Mouse (Mus musculus) kidney, postnatal 0 days (tissue): ENCODE results near the gene Reep3. TPM values are rescaled to one million over a fixed set of nuclear protein-coding genes. Genes with fewer than 3 reads are reported as not detected.

ENCODE experiments used
- ATAC-seq: fragments of 200-750 bp; cut with Nextera tagmentation; replicated peaks from 2 replicates; pipeline ENCODE4 v1.8.0; 2017; ENCODE audit warnings: low read depth, moderate number of reproducible peaks, moderate TSS enrichment, moderate library complexity; ENCODE audit not compliant: low FRiP score
- DNase-seq: peaks from one replicate; pipeline ENCODE4 v3.0.0-alpha.2; 2016; ENCODE audit warnings: low spot score
- H3K27ac ChIP-seq: fragments of 300-500 bp; sonication (generic); 2 replicates; pipeline ENCODE4 v1.5.1; 2014; ENCODE audit warnings: mild to moderate bottlenecking
- H3K27me3 ChIP-seq: fragments of 300-500 bp; sonication (generic); 2 replicates; pipeline ENCODE4 v1.6.1; 2014; ENCODE audit warnings: low read length, mixed read lengths; ENCODE audit not compliant: insufficient read depth
- H3K36me3 ChIP-seq: fragments of 300-500 bp; sonication (generic); 2 replicates; pipeline ENCODE4 v1.6.1; 2014; ENCODE audit warnings: low read length, mixed read lengths; ENCODE audit not compliant: insufficient read depth
- H3K4me1 ChIP-seq: fragments of 300-500 bp; sonication (generic); replicated peaks from 2 replicates; pipeline ENCODE4 v1.6.1; 2014; ENCODE audit warnings: antibody characterized with exemption, low read length, mixed read lengths; ENCODE audit not compliant: insufficient read depth
- H3K4me2 ChIP-seq: fragments of 300-500 bp; sonication (generic); 2 replicates; pipeline ENCODE4 v1.6.1; 2014; ENCODE audit warnings: mild to moderate bottlenecking, low read length, moderate library complexity, mixed read lengths
- H3K4me3 ChIP-seq: fragments of 300-500 bp; sonication (generic); replicated peaks from 2 replicates; pipeline ENCODE4 v1.5.1; 2014; ENCODE audit warnings: low read depth, low read length
- H3K9ac ChIP-seq: fragments of 300-500 bp; sonication (generic); 2 replicates; pipeline ENCODE4 v1.6.1; 2014; ENCODE audit warnings: low read depth, low read length
- H3K9me3 ChIP-seq: fragments of 300-500 bp; sonication (generic); replicated peaks from 2 replicates; pipeline ENCODE4 v1.6.1; 2016; ENCODE audit warnings: low read length, inconsistent platforms, mixed read lengths
- CTCF ChIP-seq: IDR thresholded peaks from 2 replicates; pipeline ENCODE4 v1.5.1; 2016; ENCODE audit warnings: antibody characterized with exemption, low read depth, mild to moderate bottlenecking, moderate library complexity
- WGBS: fragments of 180-500 bp; shearing (Covaris S2); extraction: QIAGEN DNeasy Blood & Tissue Kit; methylation state at CpG from one replicate; pipeline ENCODE4 v1.1.7; 2014; 5-methylcytosine and 5-hydroxymethylcytosine counted together
- polyA plus RNA-seq: library from polyadenylated mRNA; unstranded; fragments of >200 nt; fragmentation: Nextera tagmentation; extraction: Ambion mirVana; gene quantifications from 2 replicates; pipeline ENCODE4 v1.2.1, GENCODE M21; 2015

The Reep3 gene
- polyA plus RNA-seq, 1 experiment from 2014 or later: 44.7 TPM

DNA sequence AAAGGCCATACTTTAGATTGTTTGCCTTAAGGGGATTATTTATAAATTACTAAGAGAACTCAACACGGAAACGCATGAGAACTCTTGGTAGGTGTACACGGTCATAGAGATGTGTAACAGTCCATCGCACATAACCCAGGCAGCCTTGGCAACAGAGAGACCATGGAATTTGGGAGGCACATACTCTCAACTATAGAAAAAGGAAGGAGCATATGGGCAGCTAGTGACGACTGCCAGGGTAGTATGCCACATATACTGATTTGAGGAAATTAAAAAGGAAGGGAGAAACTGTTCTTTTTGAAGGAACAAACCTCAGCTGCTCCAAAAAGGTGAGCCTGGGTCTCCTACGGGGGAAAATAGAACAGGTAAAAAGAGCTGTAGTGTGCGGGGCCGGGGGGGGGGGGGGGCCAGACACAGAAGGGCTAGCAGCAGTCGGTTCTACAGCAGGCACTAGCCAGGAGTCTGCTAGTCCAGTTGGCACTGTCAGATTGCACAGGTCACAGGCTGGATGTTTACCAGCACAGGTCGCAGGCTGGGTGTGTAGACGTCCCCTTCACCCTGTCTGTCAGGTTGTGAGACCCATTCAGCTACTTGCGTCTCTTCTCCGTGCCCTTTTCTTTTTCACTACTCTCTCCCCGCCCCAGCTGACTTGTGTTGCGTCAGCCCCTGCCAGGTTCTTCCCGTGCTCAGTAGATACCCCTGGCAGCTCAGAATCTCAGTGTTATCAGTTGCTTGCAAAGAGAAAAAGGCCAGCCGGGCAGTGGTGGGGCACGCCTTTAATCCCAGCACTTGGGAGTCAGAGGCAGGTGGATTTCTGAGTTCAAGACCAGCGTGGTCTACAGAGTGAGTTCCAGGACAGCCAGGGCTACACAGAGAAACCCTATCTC is 8.8 kb upstream of the Reep3 start:
- DNase-seq: no peak
- ATAC-seq: no peak
- H3K4me2 ChIP-seq: no peak overlapping the region
- no peaks in the 10 kb centered on the region for H3K9me3 ChIP-seq
- peaks cover 51% of the 10 kb centered on the region for H3K4me1 ChIP-seq
- H3K9ac ChIP-seq: no peak overlapping the region
- 64% methylated on average over 18 of the region's 19 CpGs for WGBS
- H3K27ac ChIP-seq: peak overlapping the region; percentile 42; the same call in 1 of the 2 replicates
- no peak for TF ChIP-seq CTCF
- no peak overlapping the region for H3K4me3 ChIP-seq
- H3K27me3 ChIP-seq: no peaks in the 10 kb centered on the region
- no peaks in the 10 kb centered on the region for H3K36me3 ChIP-seq

DNA sequence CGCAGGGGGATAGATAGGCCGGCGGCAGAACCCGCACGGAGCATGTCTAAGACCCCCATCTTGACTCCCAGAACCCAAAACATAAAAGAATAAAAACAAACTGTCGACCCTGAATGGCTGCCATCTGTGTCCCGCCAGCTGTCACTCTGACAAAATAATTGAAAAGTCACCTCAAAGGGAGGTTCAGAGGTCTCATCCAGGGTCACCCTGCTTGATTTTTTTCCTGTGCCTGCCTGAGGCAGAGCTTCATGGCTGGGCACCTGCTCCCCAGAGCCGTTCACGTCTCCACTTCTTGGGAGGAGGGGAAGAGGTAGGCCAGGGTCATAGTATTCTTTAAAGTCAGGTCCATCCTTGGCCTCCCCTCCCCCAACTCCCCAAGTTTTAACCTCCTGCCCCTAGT is 7.8 kb upstream of the Reep3 start:
- H3K4me1 ChIP-seq: peaks cover 60% of the 10 kb centered on the region
- TF ChIP-seq CTCF: no peak
- no peaks in the 10 kb centered on the region for H3K9me3 ChIP-seq
- no peak overlapping the region for H3K4me2 ChIP-seq
- 19% methylated on average over 9 of the region's 9 CpGs for WGBS
- ATAC-seq (no peak), DNase-seq (no peak)
- H3K4me3 ChIP-seq: no peak overlapping the region
- H3K27ac ChIP-seq: peak overlapping the region; percentile 42
- no peaks in the 10 kb centered on the region for H3K36me3 ChIP-seq
- H3K27me3 ChIP-seq: no peaks in the 10 kb centered on the region
- H3K9ac ChIP-seq: 0 out of 2 replicates have a peak overlapping the region, but pooled peaks have one; percentile 19

GRCm38 (mm10) chr10:67100831-67101251 is 4.1 kb upstream of the Reep3 start:
- no peak overlapping the region for H3K4me2 ChIP-seq
- H3K9ac ChIP-seq: no peak overlapping the region
- no peaks in the 10 kb centered on the region for H3K27me3 ChIP-seq
- ATAC-seq: no peak
- WGBS: 72% methylated on average over 9 of the region's 9 CpGs
- H3K36me3 ChIP-seq: no peaks in the 10 kb centered on the region
- no peak for DNase-seq
- no peaks in the 10 kb centered on the region for H3K9me3 ChIP-seq
- H3K4me3 ChIP-seq: no peak overlapping the region
- H3K27ac ChIP-seq: no peak overlapping the region
- TF ChIP-seq CTCF: no peak
- peaks cover 55% of the 10 kb centered on the region for H3K4me1 ChIP-seq

GRCm38 (mm10) chr10:67100011-67100661 is 3.4 kb upstream of the Reep3 start:
- TF ChIP-seq CTCF: peak; percentile 8; the same call in 1 of the 2 replicates
- H3K27me3 ChIP-seq: no peaks in the 10 kb centered on the region
- ATAC-seq: no peak
- no peak for DNase-seq
- no peak overlapping the region for H3K9ac ChIP-seq
- WGBS: 41% methylated on average over 7 of the region's 7 CpGs
- 0 out of 2 replicates have a peak overlapping the region, but pooled peaks have one; percentile 10 for H3K27ac ChIP-seq
- no peak overlapping the region for H3K4me3 ChIP-seq
- H3K4me2 ChIP-seq: peak overlapping the region; percentile 10; the same call in 1 of the 2 replicates
- H3K9me3 ChIP-seq: no peaks in the 10 kb centered on the region
- peaks cover 48% of the 10 kb centered on the region for H3K4me1 ChIP-seq
- no peaks in the 10 kb centered on the region for H3K36me3 ChIP-seq

DNA sequence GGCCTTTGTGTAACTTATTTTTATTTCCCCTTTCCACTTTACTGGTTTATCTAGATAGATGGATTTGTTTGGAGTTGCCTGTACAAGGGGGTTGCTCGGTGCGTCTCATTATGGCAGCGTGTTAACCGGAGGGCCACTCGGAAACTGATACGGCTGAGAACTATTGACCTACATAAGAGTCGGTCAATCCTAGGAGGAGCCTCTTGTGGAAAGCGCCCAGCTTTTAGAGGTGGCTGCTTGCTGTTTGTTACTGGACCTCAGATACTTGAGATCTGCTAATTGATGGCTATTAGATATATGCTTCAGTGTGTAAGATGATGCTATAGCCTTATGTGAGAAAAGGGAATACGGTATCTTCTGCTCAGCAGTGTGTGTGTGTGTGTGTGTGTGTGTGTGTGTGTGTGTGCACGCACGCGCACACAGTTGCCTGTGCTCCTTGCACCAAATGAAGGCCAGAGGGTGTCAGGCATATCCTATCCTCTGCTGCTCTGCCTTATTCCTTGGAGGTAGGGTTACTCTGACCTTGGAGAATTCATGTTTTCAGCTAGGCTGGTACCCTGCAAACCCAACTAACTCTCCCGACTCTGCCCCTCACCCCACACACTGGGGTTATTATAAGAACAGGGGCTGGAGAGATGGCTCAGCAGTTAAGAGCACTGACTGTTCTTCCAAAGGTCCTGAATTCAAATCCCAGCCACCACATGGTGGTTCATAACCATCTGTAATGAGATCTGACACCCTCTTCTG is 2.6 kb upstream of the Reep3 start:
- 39% methylated on average over 13 of the region's 13 CpGs for WGBS
- DNase-seq: no peak
- peak overlapping the region; percentile 100; the same call in 1 of the 2 replicates for H3K27ac ChIP-seq
- H3K4me3 ChIP-seq: no peak overlapping the region
- no peaks in the 10 kb centered on the region for H3K9me3 ChIP-seq
- no peak for TF ChIP-seq CTCF
- ATAC-seq: no peak
- H3K27me3 ChIP-seq: no peaks in the 10 kb centered on the region
- no peak overlapping the region for H3K9ac ChIP-seq
- no peaks in the 10 kb centered on the region for H3K36me3 ChIP-seq
- peaks cover 40% of the 10 kb centered on the region for H3K4me1 ChIP-seq
- peak overlapping the region; percentile 80 for H3K4me2 ChIP-seq

- H3K4me3 ChIP-seq: peak overlapping the region; percentile 94
- no peak overlapping the region for H3K9ac ChIP-seq
Observed at GRCm38 (mm10) chr10:67098408-67099050, 1.8 kb upstream of the Reep3 start.

More at GRCm38 (mm10) chr10:67098408-67099050, 1.8 kb upstream of the Reep3 start:
- peak; percentile 82 for DNase-seq
- H3K27me3 ChIP-seq: no peaks in the 10 kb centered on the region
- peaks cover 32% of the 10 kb centered on the region for H3K4me1 ChIP-seq
- peak; percentile 65 for ATAC-seq
- peak overlapping the region; percentile 100 for H3K27ac ChIP-seq
- 16% methylated on average over 7 of the region's 7 CpGs for WGBS
- H3K4me2 ChIP-seq: peak overlapping the region; percentile 80
- no peak for TF ChIP-seq CTCF
- H3K9me3 ChIP-seq: no peaks in the 10 kb centered on the region
- no peaks in the 10 kb centered on the region for H3K36me3 ChIP-seq
